8 mouse cellular contexts compared by ENCODE assay signal in genomic region chr9:118607701-118608401, GRCm38 (mm10). TPM values are rescaled to one million over a fixed set of nuclear protein-coding genes. Genes with fewer than 3 reads are reported as not detected.
DNase-seq lines count a peak whose midpoint lies in the region; ATAC-seq lines count a peak whose summit lies in the region.

No protein-coding gene starts in this region.

- WGBS in forebrain, embryonic 16.5 days = 30% methylated on average over 16 of the region's 16 CpGs
- 44% methylated on average over 16 of the region's 16 CpGs for WGBS in liver, embryonic 12.5 days (ENCODE audit: insufficient replicate concordance)
- 49% methylated on average over 16 of the region's 16 CpGs for WGBS in stomach, embryonic 16.5 days

- no peak for ATAC-seq in megakaryocyte, adult 5-6 weeks (ENCODE audit: poor library complexity, severe bottlenecking)
- no peak for ATAC-seq in forebrain, embryonic 16.5 days
- ATAC-seq in liver, embryonic 12.5 days = no peak
- no peak for ATAC-seq in stomach, embryonic 16.5 days (ENCODE audit: insufficient read depth, low FRiP score)
- ATAC-seq in granulocyte monocyte progenitor cell, adult 5-6 weeks (replicated peaks; ENCODE audit: poor library complexity, severe bottlenecking) = no peak

- no peak overlapping the region for H3K27ac ChIP-seq in forebrain, embryonic 16.5 days (ENCODE audit: low read length)
- H3K27ac ChIP-seq in liver, embryonic 12.5 days = no peak overlapping the region
- H3K27ac ChIP-seq in stomach, embryonic 16.5 days (ENCODE audit: low read length) = no peak overlapping the region; the same call in 1 of the 2 replicates

- H3K9me3 ChIP-seq in megakaryocyte, embryonic 14.5 days = peaks cover 7% of the 10 kb centered on the region
- no peaks in the 10 kb centered on the region for H3K9me3 ChIP-seq in forebrain, embryonic 16.5 days (ENCODE audit: control insufficient read depth, low read length)
- no peaks in the 10 kb centered on the region for H3K9me3 ChIP-seq in liver, embryonic 12.5 days (replicated peaks)
- H3K9me3 ChIP-seq in stomach, embryonic 16.5 days (replicated peaks; ENCODE audit: control insufficient read depth, low read length) = no peaks in the 10 kb centered on the region

- H3K9ac ChIP-seq in forebrain, embryonic 16.5 days (replicated peaks; ENCODE audit: low read depth, low read length) = no peak overlapping the region
- no peak overlapping the region for H3K9ac ChIP-seq in liver, embryonic 12.5 days
- peak overlapping the region; percentile 91 for H3K9ac ChIP-seq in stomach, embryonic 16.5 days (ENCODE audit: low read length)

- peaks cover 50% of the 10 kb centered on the region for H3K4me1 ChIP-seq in megakaryocyte, embryonic 14.5 days
- peaks cover 18% of the 10 kb centered on the region for H3K4me1 ChIP-seq in forebrain, embryonic 16.5 days (replicated peaks; ENCODE audit: control insufficient read depth, insufficient read depth, low read length)
- peaks cover 22% of the 10 kb centered on the region for H3K4me1 ChIP-seq in liver, embryonic 12.5 days
- peaks cover 17% of the 10 kb centered on the region for H3K4me1 ChIP-seq in stomach, embryonic 16.5 days (ENCODE audit: control insufficient read depth, insufficient read depth, low read length)

- peak overlapping the region; percentile 96 for H3K4me2 ChIP-seq in forebrain, embryonic 16.5 days (ENCODE audit: low read length)
- peak overlapping the region; percentile 75 for H3K4me2 ChIP-seq in liver, embryonic 12.5 days
- peak overlapping the region; percentile 85 for H3K4me2 ChIP-seq in stomach, embryonic 16.5 days (ENCODE audit: low read depth, low read length)

- no peak for DNase-seq in thymus, adult 18-20 months
- no peak for DNase-seq in right cerebral cortex, postnatal 25 days

- no peaks in the 10 kb centered on the region for H3K36me3 ChIP-seq in megakaryocyte, embryonic 14.5 days (replicated peaks; ENCODE audit: low read length)
- no peaks in the 10 kb centered on the region for H3K36me3 ChIP-seq in forebrain, embryonic 16.5 days (ENCODE audit: control insufficient read depth, insufficient read depth)
- H3K36me3 ChIP-seq in liver, embryonic 12.5 days = no peaks in the 10 kb centered on the region
- no peaks in the 10 kb centered on the region for H3K36me3 ChIP-seq in stomach, embryonic 16.5 days (ENCODE audit: control insufficient read depth, insufficient read depth, low read length)

- H3K27me3 ChIP-seq in megakaryocyte, embryonic 14.5 days (replicated peaks) = peaks cover 86% of the 10 kb centered on the region
- H3K27me3 ChIP-seq in forebrain, embryonic 16.5 days (replicated peaks; ENCODE audit: control insufficient read depth, insufficient read depth, low read length) = peaks cover 23% of the 10 kb centered on the region
- H3K27me3 ChIP-seq in liver, embryonic 12.5 days (replicated peaks) = peaks cover 72% of the 10 kb centered on the region
- no peaks in the 10 kb centered on the region for H3K27me3 ChIP-seq in stomach, embryonic 16.5 days (ENCODE audit: control insufficient read depth, insufficient read depth, low read length)

- peak overlapping the region; percentile 10 for H3K4me3 ChIP-seq in megakaryocyte, embryonic 14.5 days (replicated peaks)
- no peak overlapping the region for H3K4me3 ChIP-seq in forebrain, embryonic 16.5 days (replicated peaks; ENCODE audit: low read length)
- H3K4me3 ChIP-seq in liver, embryonic 12.5 days = peak overlapping the region; percentile 63
- peak overlapping the region; percentile 79 for H3K4me3 ChIP-seq in stomach, embryonic 16.5 days (replicated peaks; ENCODE audit: low read length)

RNA-seq across cellular contexts. Expression of gene Itga9, which starts 1.4 kb away (rescaled TPM):
- polyA plus RNA-seq in megakaryocyte, embryonic 14.5 days (2012; ENCODE audit: insufficient read depth, low replicate concordance) = 0.30 TPM in 1 of 2 replicates, not detected in the other
- total RNA-seq in megakaryocyte, adult 5-6 weeks (2015) = 0.87 TPM in 1 of 2 replicates, not detected in the other
- 0.04 and 0.28 TPM in 2 replicates for total RNA-seq in megakaryocyte, adult 5-6 weeks (2017)
- 0.73 and 1.2 TPM in 2 replicates for polyA plus RNA-seq in forebrain, embryonic 16.5 days (2015; fragmentation: Nextera tagmentation; extraction: Ambion mirVana)
- polyA plus RNA-seq in liver, embryonic 12.5 days (2016; fragmentation: Nextera tagmentation; extraction: Ambion mirVana) = 6.6 and 7.4 TPM in 2 replicates
- polyA plus RNA-seq in stomach, embryonic 16.5 days (2015; fragmentation: Nextera tagmentation; extraction: Ambion mirVana) = 4.7 and 5.5 TPM in 2 replicates
- total RNA-seq in granulocyte monocyte progenitor cell, adult 5-6 weeks (2014; fragmentation: Nextera tagmentation) = 0.19 TPM in 1 of 2 replicates, not detected in the other
- total RNA-seq in granulocyte monocyte progenitor cell, adult 5-6 weeks (2017) = 0.13 and 0.26 TPM in 2 replicates
